In the genomic region with DNA sequence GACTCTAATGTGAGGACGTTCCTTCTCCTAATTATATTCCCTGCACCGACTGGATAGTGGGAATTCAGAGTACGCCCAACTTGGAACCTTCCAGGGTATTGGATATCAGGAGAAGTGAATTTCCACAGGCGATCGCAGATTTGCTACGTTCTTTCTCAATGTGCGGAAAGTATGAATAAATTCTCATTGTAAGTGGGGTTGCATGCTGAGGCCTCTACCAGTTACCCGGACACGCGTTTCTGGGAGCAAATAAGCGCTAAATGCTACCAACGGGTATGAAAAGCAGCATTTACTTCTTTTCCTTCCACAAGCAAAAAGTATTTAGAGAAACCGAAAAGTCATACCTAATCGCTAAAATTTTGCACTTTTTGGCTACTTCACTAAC, we compare ENCODE assay signal across 8 mouse cellular contexts. TPM values are rescaled to one million over a fixed set of nuclear protein-coding genes. Genes with fewer than 3 reads are reported as not detected.
A peak's percentile ranks its signal among the peaks of the same experiment; 100 is the strongest.
DNase-seq lines count a peak whose midpoint lies in the region; ATAC-seq and TF ChIP-seq lines count a peak whose summit lies in the region.

No protein-coding gene starts in this region.

- H3K4me1 ChIP-seq in lung, embryonic 15.5 days, result peaks cover 32% of the 10 kb centered on the region
- peaks cover 23% of the 10 kb centered on the region for H3K4me1 ChIP-seq in embryonic facial prominence, embryonic 13.5 days
- no peaks in the 10 kb centered on the region; the same call in 1 of the 2 replicates for H3K4me1 ChIP-seq in intestine, postnatal 0 days (replicated peaks; ENCODE audit: control insufficient read depth, insufficient read depth, low read length)
- peaks cover 14% of the 10 kb centered on the region for H3K4me1 ChIP-seq in olfactory bulb, adult 2 months (ENCODE audit: control insufficient read depth, insufficient read depth, low read length)

- peak overlapping the region; percentile 97 for H3K9ac ChIP-seq in lung, embryonic 15.5 days
- peak overlapping the region; percentile 94 for H3K9ac ChIP-seq in embryonic facial prominence, embryonic 13.5 days
- H3K9ac ChIP-seq in intestine, postnatal 0 days (ENCODE audit: low read depth, low read length), result peak overlapping the region; percentile 94

- under 1% methylated on average over 14 of the region's 14 CpGs for WGBS in lung, embryonic 15.5 days
- WGBS in embryonic facial prominence, embryonic 13.5 days, result under 1% methylated on average over 14 of the region's 14 CpGs
- under 1% methylated on average over 14 of the region's 14 CpGs for WGBS in intestine, postnatal 0 days
- WGBS in olfactory bulb, adult 2 months, result under 1% methylated on average over 14 of the region's 14 CpGs

- H3K36me3 ChIP-seq in lung, embryonic 15.5 days, result no peaks in the 10 kb centered on the region
- H3K36me3 ChIP-seq in embryonic facial prominence, embryonic 13.5 days, result no peaks in the 10 kb centered on the region
- H3K36me3 ChIP-seq in intestine, postnatal 0 days (ENCODE audit: control insufficient read depth, insufficient read depth), result no peaks in the 10 kb centered on the region

- H3K27me3 ChIP-seq in lung, embryonic 15.5 days, result no peaks in the 10 kb centered on the region
- no peaks in the 10 kb centered on the region for H3K27me3 ChIP-seq in embryonic facial prominence, embryonic 13.5 days
- no peaks in the 10 kb centered on the region for H3K27me3 ChIP-seq in intestine, postnatal 0 days (replicated peaks; ENCODE audit: control insufficient read depth, insufficient read depth, low read length)

- ATAC-seq in lung, embryonic 15.5 days (ENCODE audit: borderline replicate concordance, extremely low read depth, low FRiP score, low TSS enrichment), result no peak
- no peak for ATAC-seq in embryonic facial prominence, embryonic 13.5 days (ENCODE audit: insufficient number of reproducible peaks, insufficient read depth, low FRiP score, low TSS enrichment, low read depth)
- no peak for ATAC-seq in intestine, postnatal 0 days

- H3K4me3 ChIP-seq in lung, embryonic 15.5 days, result peak overlapping the region; percentile 94
- H3K4me3 ChIP-seq in embryonic facial prominence, embryonic 13.5 days, result peak overlapping the region; percentile 87
- H3K4me3 ChIP-seq in intestine, postnatal 0 days (ENCODE audit: low read depth, low read length), result peak overlapping the region; percentile 85
- peak overlapping the region; percentile 74 for H3K4me3 ChIP-seq in olfactory bulb, adult 2 months (ENCODE audit: insufficient read depth, low read depth, low read length)

- TF ChIP-seq CTCF in intestine, postnatal 0 days (IDR thresholded peaks at IDR 0.05; ENCODE audit: low read depth), result no peak
- TF ChIP-seq CTCF in olfactory bulb, adult 2 months (IDR thresholded peaks at IDR 0.05; ENCODE audit: insufficient read depth, low read depth, low read length), result no peak

- no peak for TF ChIP-seq POLR2A in olfactory bulb, adult 2 months (IDR thresholded peaks at IDR 0.05; ENCODE audit: insufficient read depth, low read depth, low read length)

- peak overlapping the region; percentile 99 for H3K27ac ChIP-seq in lung, embryonic 15.5 days
- peak overlapping the region; percentile 99 for H3K27ac ChIP-seq in embryonic facial prominence, embryonic 13.5 days
- peak overlapping the region; percentile 62; the same call in 1 of the 2 replicates for H3K27ac ChIP-seq in intestine, postnatal 0 days (ENCODE audit: low read depth, low read length)
- H3K27ac ChIP-seq in olfactory bulb, adult 2 months (ENCODE audit: insufficient read depth, low read depth, low read length), result peak overlapping the region; percentile 85

- DNase-seq in lung, postnatal 25 days (ENCODE audit: low spot score), result no peak
- DNase-seq in cerebellum, postnatal 25 days, result no peak
- DNase-seq in MN1 (ENCODE audit: low spot score), result no peak
- no peak for DNase-seq in layer of hippocampus, postnatal 25 days (ENCODE audit: extremely low spot score in 1 of 2, low spot score in 1 of 2)

- H3K4me2 ChIP-seq in lung, embryonic 15.5 days, result peak overlapping the region; percentile 91
- peak overlapping the region; percentile 98 for H3K4me2 ChIP-seq in embryonic facial prominence, embryonic 13.5 days
- peak overlapping the region; percentile 79 for H3K4me2 ChIP-seq in intestine, postnatal 0 days (replicated peaks; ENCODE audit: low read depth)

- H3K9me3 ChIP-seq in lung, embryonic 15.5 days, result no peaks in the 10 kb centered on the region
- no peaks in the 10 kb centered on the region for H3K9me3 ChIP-seq in embryonic facial prominence, embryonic 13.5 days
- no peaks in the 10 kb centered on the region for H3K9me3 ChIP-seq in intestine, postnatal 0 days (ENCODE audit: control insufficient read depth)

RNA-seq across cellular contexts. Expression of a gene that starts 1.2 kb away (rescaled TPM):
- polyA plus RNA-seq in lung, embryonic 15.5 days (2015; fragmentation: Nextera tagmentation; extraction: Ambion mirVana), result 9.1 and 10.3 TPM in 2 replicates
- 11.6 and 12.7 TPM in 2 replicates for polyA plus RNA-seq in embryonic facial prominence, embryonic 13.5 days (2015; fragmentation: Nextera tagmentation; extraction: Ambion mirVana)
- polyA plus RNA-seq in intestine, postnatal 0 days (2015; fragmentation: Nextera tagmentation; extraction: Ambion mirVana), result 3.2 and 4.0 TPM in 2 replicates
- polyA plus RNA-seq in olfactory bulb, adult 2 months (2012; ENCODE audit: insufficient read depth, insufficient read length, low replicate concordance, missing spikeins), result 41.7 TPM in 1 of 2 replicates, not detected in the other
- total RNA-seq in layer of hippocampus, postnatal 25 days (2021), result 10 to 100 TPM; 51.6 to 67.6 TPM
